ENCODE assay signal across 21 mouse cellular contexts in the genomic region with DNA sequence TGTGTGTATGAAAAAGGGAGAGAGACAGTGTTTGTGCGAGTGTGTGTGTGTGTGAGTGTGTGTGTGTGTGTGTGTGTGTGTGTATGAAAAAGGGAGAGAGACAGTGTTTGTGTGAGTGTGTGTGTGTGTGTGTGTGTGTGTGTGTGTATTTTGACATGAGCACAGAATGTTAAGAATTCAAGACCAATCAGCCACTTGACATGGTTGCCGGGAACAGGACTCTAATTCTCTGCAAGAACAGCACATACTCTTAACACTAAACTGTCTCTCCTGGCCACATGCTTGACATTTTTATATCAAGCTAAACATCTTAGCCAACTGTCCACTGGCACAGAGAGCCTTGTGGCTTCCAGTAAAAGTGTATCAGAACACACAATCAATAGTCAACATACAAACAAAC. TPM values are rescaled to one million over a fixed set of nuclear protein-coding genes. Genes with fewer than 3 reads are reported as not detected.
"Had no signal": no experiment of that assay in that cellular context is flagged by ENCODE, and none has a peak within 500 bp of the region (broad histone marks: within the 10 kb centered on the region; RNA-seq: fewer than 3 reads in every experiment).

No protein-coding gene starts in this region.

- H3K9ac ChIP-seq: heart, embryonic 13.5 days; heart, embryonic 15.5 days; hindbrain, embryonic 13.5 days; hindbrain, embryonic 15.5 days; kidney, embryonic 15.5 days; limb, embryonic 13.5 days; limb, embryonic 15.5 days had no signal

- H3K4me2 ChIP-seq: heart, embryonic 11.5 days; heart, embryonic 13.5 days; heart, embryonic 15.5 days; hindbrain, embryonic 13.5 days; hindbrain, embryonic 15.5 days; kidney, embryonic 15.5 days; limb, embryonic 13.5 days; limb, embryonic 15.5 days had no signal

- H3K27ac ChIP-seq: heart, embryonic 13.5 days; hindbrain, embryonic 13.5 days; hindbrain, embryonic 15.5 days; hindbrain, postnatal 0 days; kidney, embryonic 15.5 days; kidney, postnatal 0 days; limb, embryonic 15.5 days had no signal

- H3K36me3 ChIP-seq: heart, embryonic 13.5 days; heart, embryonic 15.5 days; hindbrain, embryonic 13.5 days; hindbrain, embryonic 15.5 days; kidney, embryonic 15.5 days; limb, embryonic 13.5 days; limb, embryonic 15.5 days had no signal

- H3K4me3 ChIP-seq: heart, embryonic 13.5 days; heart, embryonic 15.5 days; hindbrain, embryonic 13.5 days; hindbrain, embryonic 15.5 days; kidney, embryonic 15.5 days; limb, embryonic 13.5 days; limb, embryonic 15.5 days had no signal

- ATAC-seq: hindbrain, postnatal 0 days; intestine, embryonic 16.5 days had no signal

- H3K9me3 ChIP-seq: heart, embryonic 13.5 days; heart, embryonic 15.5 days; hindbrain, embryonic 13.5 days; hindbrain, embryonic 15.5 days; kidney, embryonic 15.5 days; limb, embryonic 13.5 days; limb, embryonic 15.5 days had no signal

- H3K4me1 ChIP-seq: heart, embryonic 13.5 days; heart, embryonic 15.5 days; hindbrain, embryonic 15.5 days; kidney, embryonic 15.5 days had no signal

- DNase-seq: gastrocnemius, postnatal 14 days; gastrocnemius, postnatal 36 days; kidney, adult 11 months; kidney, adult 2 months; kidney, adult 9 months; kidney, postnatal 36 days; layer of hippocampus, adult 9-11 months; layer of hippocampus, postnatal 36 days; left cerebral cortex, postnatal 4 days had no signal

- H3K27me3 ChIP-seq: heart, embryonic 13.5 days; heart, embryonic 15.5 days; hindbrain, embryonic 13.5 days; hindbrain, embryonic 15.5 days; kidney, embryonic 15.5 days; limb, embryonic 13.5 days; limb, embryonic 15.5 days had no signal

RNA-seq across cellular contexts. Expression of gene Rtkn2, which starts 12.4 kb away (rescaled TPM):
- polyA plus RNA-seq: large intestine, adult 2 months had no signal
